Mouse (Mus musculus) forebrain, embryonic 15.5 days (tissue): ENCODE measurements at regions not wholly inside any gene's neighbourhood (a gene's known extent, or its start where the extent isn't known, plus 50 kb on each side); places are given as distances from the start of the nearest gene placed in this dataset.

Source experiments
- ATAC-seq: fragments of 200-750 bp; cut with Nextera tagmentation; replicated peaks from 2 replicates; pipeline ENCODE4 v1.8.0; 2017; ENCODE audit warnings: mild to moderate bottlenecking, moderate TSS enrichment, moderate library complexity
- H3K27ac ChIP-seq: fragments of 300-500 bp; sonication (generic); replicated peaks from 2 replicates; pipeline ENCODE4 v1.5.1; 2015; ENCODE audit warnings: mild to moderate bottlenecking, inconsistent platforms
- H3K27me3 ChIP-seq: fragments of 300-500 bp; sonication (generic); 2 replicates; pipeline ENCODE4 v1.6.1; 2015; ENCODE audit warnings: inconsistent platforms
- H3K36me3 ChIP-seq: fragments of 300-500 bp; sonication (generic); 2 replicates; pipeline ENCODE4 v1.6.1; 2015; ENCODE audit warnings: mild to moderate bottlenecking, inconsistent platforms
- H3K4me1 ChIP-seq: fragments of 300-500 bp; sonication (generic); 2 replicates; pipeline ENCODE4 v1.6.1; 2015; ENCODE audit warnings: inconsistent platforms
- H3K4me2 ChIP-seq: fragments of 300-500 bp; sonication (generic); replicated peaks from 2 replicates; pipeline ENCODE4 v1.6.1; 2015; ENCODE audit warnings: mild to moderate bottlenecking, inconsistent platforms
- H3K4me3 ChIP-seq: fragments of 300-500 bp; sonication (generic); 2 replicates; pipeline ENCODE4 v1.5.1; 2015; ENCODE audit warnings: mild to moderate bottlenecking, inconsistent platforms
- H3K9ac ChIP-seq: fragments of 300-500 bp; sonication (generic); replicated peaks from 2 replicates; pipeline ENCODE4 v1.6.1; 2015; ENCODE audit warnings: mild to moderate bottlenecking, inconsistent platforms
- H3K9me3 ChIP-seq: fragments of 300-500 bp; sonication (generic); 2 replicates; pipeline ENCODE4 v1.6.1; 2016; ENCODE audit warnings: inconsistent platforms
- WGBS: fragments of 180-500 bp; shearing (Covaris S2); methylation state at CpG from one replicate; pipeline ENCODE4 v1.1.7; 2015; ENCODE audit warnings: mixed read lengths; 5-methylcytosine and 5-hydroxymethylcytosine counted together

- H3K27me3 ChIP-seq, result no peaks in the 10 kb centered on the region
- no peaks in the 10 kb centered on the region for H3K9me3 ChIP-seq
- H3K27ac ChIP-seq, result no peak overlapping the region
- WGBS, result 79% methylated on average over 9 of the region's 9 CpGs
- H3K4me1 ChIP-seq, result no peaks in the 10 kb centered on the region
- no peaks in the 10 kb centered on the region for H3K36me3 ChIP-seq
- no peak overlapping the region for H3K4me2 ChIP-seq
- no peak overlapping the region for H3K9ac ChIP-seq
- no peak for ATAC-seq
- no peak overlapping the region for H3K4me3 ChIP-seq
Observed at GRCm38 (mm10) chr9:79029456-79029855, 414.1 kb downstream of the Cd109 start.

DNA sequence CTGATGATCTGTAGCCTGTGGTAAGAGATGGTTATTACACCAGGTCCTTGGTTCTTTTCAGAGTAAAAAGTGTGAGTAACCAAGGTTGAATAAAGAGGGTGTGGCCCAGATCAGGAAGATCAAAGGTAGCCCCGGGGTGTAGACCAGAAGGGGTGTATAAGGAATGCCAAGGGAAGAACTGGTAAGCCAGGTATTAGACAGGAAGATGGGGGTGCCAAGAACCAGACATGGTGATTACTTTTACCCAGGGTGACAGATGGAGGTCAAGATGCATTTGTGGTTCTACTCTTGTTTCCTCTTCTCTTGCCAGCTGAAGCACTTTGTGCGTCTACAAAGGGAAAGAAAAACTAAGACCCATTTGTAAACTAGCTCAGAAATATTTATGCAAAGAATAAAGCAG lies 420.3 kb downstream of the Cd109 start:
- Histone ChIP-seq H3K4me2 (no peak overlapping the region), H3K9me3 (no peaks in the 10 kb centered on the region), H3K4me3 (no peak overlapping the region), H3K27me3 (no peaks in the 10 kb centered on the region), H3K27ac (no peak overlapping the region), H3K9ac (no peak overlapping the region), H3K36me3 (no peaks in the 10 kb centered on the region), H3K4me1 (no peaks in the 10 kb centered on the region)
- 82% methylated on average over 2 of the region's 2 CpGs for WGBS
- ATAC-seq, result no peak

GRCm38 (mm10) chr9:79037054-79037453 lies 421.7 kb downstream of the Cd109 start:
- ATAC-seq, result no peak
- H3K4me1 ChIP-seq, result no peaks in the 10 kb centered on the region
- no peak overlapping the region for H3K27ac ChIP-seq
- H3K27me3 ChIP-seq, result no peaks in the 10 kb centered on the region
- H3K36me3 ChIP-seq, result no peaks in the 10 kb centered on the region
- H3K4me2 ChIP-seq, result no peak overlapping the region
- H3K9ac ChIP-seq, result no peak overlapping the region
- H3K4me3 ChIP-seq, result no peak overlapping the region
- no peaks in the 10 kb centered on the region for H3K9me3 ChIP-seq
- WGBS, result 85% methylated on average over 1 of the region's 1 CpGs

DNA sequence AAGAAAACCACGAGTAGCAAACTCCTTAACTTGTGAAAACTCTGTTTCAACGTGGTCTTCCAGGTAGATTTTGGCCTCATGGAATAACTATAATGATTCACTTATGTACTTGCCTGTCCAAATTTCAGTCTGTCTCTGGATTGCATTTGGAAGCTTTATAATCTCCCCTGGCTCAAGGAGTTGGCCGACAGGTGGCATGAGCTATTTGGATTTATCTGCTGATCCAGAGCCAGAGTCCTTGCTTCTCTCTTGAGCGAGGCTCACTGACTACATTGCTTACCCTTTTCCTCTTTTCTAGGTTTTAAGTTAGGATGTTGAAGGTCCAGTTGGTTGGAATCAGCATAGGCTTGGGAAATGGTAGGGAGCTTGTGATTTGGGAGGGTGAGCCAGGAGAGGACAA lies 423.6 kb downstream of the Cd109 start:
- Histone ChIP-seq H3K36me3 (no peaks in the 10 kb centered on the region), H3K9ac (no peak overlapping the region), H3K9me3 (no peaks in the 10 kb centered on the region), H3K27me3 (no peaks in the 10 kb centered on the region), H3K4me3 (no peak overlapping the region), H3K27ac (no peak overlapping the region), H3K4me1 (no peaks in the 10 kb centered on the region), H3K4me2 (no peak overlapping the region)
- 90% methylated on average over 4 of the region's 4 CpGs for WGBS
- ATAC-seq, result no peak

DNA sequence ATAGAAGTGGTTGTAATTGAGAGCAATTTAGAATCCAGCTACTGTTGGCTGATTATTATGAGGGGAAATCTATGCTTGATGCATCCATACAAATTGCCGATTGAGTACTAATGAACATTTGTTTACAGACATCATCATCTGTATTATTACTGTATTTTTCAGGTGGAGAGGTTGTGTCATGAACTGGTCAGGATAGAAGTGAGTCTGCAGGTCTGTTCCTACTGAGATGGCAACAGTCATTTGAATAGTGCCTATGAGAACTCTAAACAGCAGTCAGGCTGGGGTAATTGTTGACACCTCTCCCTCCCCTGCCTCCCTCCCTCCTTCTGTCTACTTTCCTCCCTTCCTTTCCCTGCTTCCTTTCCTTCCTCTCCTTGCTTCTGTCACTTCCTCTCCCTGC lies 429.0 kb downstream of the Cd109 start:
- H3K27me3 ChIP-seq, result no peaks in the 10 kb centered on the region
- H3K4me2 ChIP-seq, result no peak overlapping the region
- WGBS, result 67% methylated on average over 1 of the region's 1 CpGs
- no peaks in the 10 kb centered on the region for H3K36me3 ChIP-seq
- no peaks in the 10 kb centered on the region for H3K4me1 ChIP-seq
- ATAC-seq, result peak; percentile 46; the same call in 1 of the 2 replicates
- no peak overlapping the region for H3K27ac ChIP-seq
- no peak overlapping the region for H3K4me3 ChIP-seq
- H3K9me3 ChIP-seq, result no peaks in the 10 kb centered on the region
- H3K9ac ChIP-seq, result no peak overlapping the region

GRCm38 (mm10) chr9:79045314-79045713 lies 430.0 kb downstream of the Cd109 start:
- Histone ChIP-seq H3K9me3 (no peaks in the 10 kb centered on the region), H3K4me3 (no peak overlapping the region), H3K27me3 (no peaks in the 10 kb centered on the region), H3K9ac (no peak overlapping the region), H3K4me2 (no peak overlapping the region), H3K36me3 (no peaks in the 10 kb centered on the region), H3K4me1 (no peaks in the 10 kb centered on the region), H3K27ac (no peak overlapping the region)
- ATAC-seq, result no peak
- WGBS, result 9% methylated on average over 2 of the region's 2 CpGs

DNA sequence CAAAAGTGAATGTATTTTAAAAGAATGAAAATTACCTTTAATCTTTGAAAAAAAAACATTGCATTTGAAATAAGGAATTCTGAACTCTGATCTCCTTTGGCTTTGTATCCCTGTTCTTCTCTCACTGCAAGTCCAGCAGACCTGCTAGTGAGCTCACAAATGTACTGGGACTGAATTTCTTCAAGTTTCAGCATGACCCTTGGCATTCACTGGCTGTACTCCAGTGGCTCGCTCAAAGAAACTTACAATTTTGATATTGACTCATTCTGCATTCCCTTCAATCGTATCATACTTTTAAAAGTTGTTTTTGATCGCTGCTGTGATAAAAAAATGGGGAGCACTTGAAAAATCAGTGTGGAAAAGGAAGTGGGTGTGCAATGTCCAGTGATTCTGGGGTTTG lies 456.6 kb downstream of the Cd109 start:
- Histone ChIP-seq H3K27ac (no peak overlapping the region), H3K4me1 (no peaks in the 10 kb centered on the region), H3K36me3 (no peaks in the 10 kb centered on the region), H3K4me2 (no peak overlapping the region), H3K27me3 (no peaks in the 10 kb centered on the region), H3K9ac (no peak overlapping the region), H3K9me3 (no peaks in the 10 kb centered on the region), H3K4me3 (no peak overlapping the region)
- no peak for ATAC-seq
- 85% methylated on average over 3 of the region's 3 CpGs for WGBS

- Histone ChIP-seq H3K4me3 (no peak overlapping the region), H3K9ac (no peak overlapping the region), H3K4me1 (no peaks in the 10 kb centered on the region), H3K36me3 (no peaks in the 10 kb centered on the region), H3K4me2 (no peak overlapping the region), H3K27ac (no peak overlapping the region), H3K9me3 (no peaks in the 10 kb centered on the region), H3K27me3 (no peaks in the 10 kb centered on the region)
- 79% methylated on average over 2 of the region's 2 CpGs for WGBS
- ATAC-seq, result 0 out of 2 replicates have a peak, but pooled peaks have one; percentile 63
Observed at GRCm38 (mm10) chr9:79109611-79110010, 494.3 kb downstream of the Cd109 start.

GRCm38 (mm10) chr9:79111326-79111725 lies 496.0 kb downstream of the Cd109 start:
- Histone ChIP-seq H3K27me3 (no peaks in the 10 kb centered on the region), H3K36me3 (no peaks in the 10 kb centered on the region), H3K4me2 (no peak overlapping the region), H3K9me3 (no peaks in the 10 kb centered on the region), H3K4me1 (no peaks in the 10 kb centered on the region), H3K4me3 (no peak overlapping the region), H3K9ac (no peak overlapping the region), H3K27ac (no peak overlapping the region)
- 88% methylated on average over 2 of the region's 2 CpGs for WGBS
- ATAC-seq, result no peak

- no peak overlapping the region for H3K27ac ChIP-seq
- 74% methylated on average over 1 of the region's 1 CpGs for WGBS
- H3K4me2 ChIP-seq, result no peak overlapping the region
- ATAC-seq, result peak; percentile 55; the same call in 1 of the 2 replicates
- H3K36me3 ChIP-seq, result no peaks in the 10 kb centered on the region
- no peaks in the 10 kb centered on the region for H3K9me3 ChIP-seq
- H3K4me3 ChIP-seq, result no peak overlapping the region
- H3K4me1 ChIP-seq, result no peaks in the 10 kb centered on the region
- no peak overlapping the region for H3K9ac ChIP-seq
- no peaks in the 10 kb centered on the region for H3K27me3 ChIP-seq
Observed at GRCm38 (mm10) chr9:79140970-79141369, 525.6 kb downstream of the Cd109 start.

- no peaks in the 10 kb centered on the region for H3K27me3 ChIP-seq
- WGBS, result 79% methylated on average over 3 of the region's 3 CpGs
Observed at GRCm38 (mm10) chr9:79146004-79146403, 530.7 kb downstream of the Cd109 start.

GRCm38 (mm10) chr9:79165596-79165995 lies 550.2 kb downstream of the Cd109 start:
- H3K9ac ChIP-seq, result no peak overlapping the region
- no peak overlapping the region for H3K27ac ChIP-seq
- WGBS, result 64% methylated on average over 2 of the region's 2 CpGs
- H3K9me3 ChIP-seq, result no peaks in the 10 kb centered on the region
- no peaks in the 10 kb centered on the region for H3K4me1 ChIP-seq
- no peak overlapping the region for H3K4me3 ChIP-seq
- H3K27me3 ChIP-seq, result no peaks in the 10 kb centered on the region
- H3K36me3 ChIP-seq, result no peaks in the 10 kb centered on the region
- ATAC-seq, result no peak
- no peak overlapping the region for H3K4me2 ChIP-seq

More at GRCm38 (mm10) chr9:79146004-79146403, 530.7 kb downstream of the Cd109 start:
- no peaks in the 10 kb centered on the region for H3K4me1 ChIP-seq
- H3K9me3 ChIP-seq, result no peaks in the 10 kb centered on the region
- no peak for ATAC-seq
- H3K4me2 ChIP-seq, result no peak overlapping the region
- no peak overlapping the region for H3K27ac ChIP-seq
- no peak overlapping the region for H3K9ac ChIP-seq
- no peaks in the 10 kb centered on the region for H3K36me3 ChIP-seq
- no peak overlapping the region for H3K4me3 ChIP-seq

GRCm38 (mm10) chr9:79173036-79173435 lies 545.6 kb downstream of the Col12a1 start:
- Histone ChIP-seq H3K4me1 (no peaks in the 10 kb centered on the region), H3K36me3 (no peaks in the 10 kb centered on the region), H3K27ac (no peak overlapping the region), H3K9me3 (no peaks in the 10 kb centered on the region), H3K9ac (no peak overlapping the region), H3K4me3 (no peak overlapping the region), H3K27me3 (no peaks in the 10 kb centered on the region), H3K4me2 (no peak overlapping the region)
- no peak for ATAC-seq
